Mouse (Mus musculus): ENCODE results near the gene Ebf1.

GRCm38 (mm10) chr11:44721976-44722375 is 104.9 kb downstream of the Ebf1 start:
- TF ChIP-seq CTCF (IDR thresholded peaks at IDR 0.05; ENCODE audit: low read depth) (no peak), EP300 (IDR thresholded peaks at IDR 0.05; ENCODE audit: low read depth) (no peak)
